Mouse (Mus musculus): ENCODE results near the gene Gper1. TPM values are rescaled to one million over a fixed set of nuclear protein-coding genes. Genes with fewer than 3 reads are reported as not detected.

The Gper1 gene
- polyA plus RNA-seq, 1 experiment from 2014 or later, result 7.2 TPM

DNA sequence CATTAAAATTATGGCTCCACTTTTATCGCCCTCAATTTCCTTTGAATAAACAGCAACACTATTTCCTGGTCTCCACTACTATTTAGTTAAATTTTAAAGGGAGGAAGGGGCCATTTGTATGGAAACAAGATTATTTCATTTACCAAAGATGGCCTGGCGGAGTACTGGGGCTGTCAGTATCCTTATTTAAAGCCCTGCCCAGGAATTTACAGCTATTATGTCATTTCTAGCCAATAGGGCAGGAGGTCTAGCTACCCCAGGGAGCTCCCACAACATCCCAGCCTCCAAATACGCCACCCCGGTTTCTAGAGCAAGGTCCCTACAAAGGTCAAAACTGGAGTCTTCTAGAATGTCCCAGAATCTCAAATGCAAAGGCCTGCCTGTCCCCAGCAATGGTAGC lies 9.4 kb upstream of the Gper1 start:
- no peaks in the 10 kb centered on the region for H3K36me3 ChIP-seq (ENCODE audit: insufficient read depth, low read length)
- 91% methylated on average over 4 of the region's 4 CpGs for WGBS
- H3K9ac ChIP-seq (replicated peaks; ENCODE audit: low read depth), result no peak overlapping the region
- H3K9me3 ChIP-seq (ENCODE audit: low read length), result no peaks in the 10 kb centered on the region
- H3K27ac ChIP-seq (ENCODE audit: low read length), result no peak overlapping the region
- H3K4me3 ChIP-seq (ENCODE audit: low read depth, low read length), result no peak overlapping the region
- no peaks in the 10 kb centered on the region for H3K27me3 ChIP-seq (replicated peaks; ENCODE audit: insufficient read depth, low read length)
- no peak overlapping the region for H3K4me2 ChIP-seq (replicated peaks; ENCODE audit: low read depth, low read length)
- TF ChIP-seq EP300 (IDR thresholded peaks at IDR 0.05) (no peak), CTCF (IDR thresholded peaks at IDR 0.05) (no peak)
- DNase-seq (ENCODE audit: low spot score) (no peak), ATAC-seq (no peak)
- peaks cover 1% of the 10 kb centered on the region; the same call in 1 of the 2 replicates for H3K4me1 ChIP-seq (ENCODE audit: insufficient read depth, low read depth, low read length)

DNA sequence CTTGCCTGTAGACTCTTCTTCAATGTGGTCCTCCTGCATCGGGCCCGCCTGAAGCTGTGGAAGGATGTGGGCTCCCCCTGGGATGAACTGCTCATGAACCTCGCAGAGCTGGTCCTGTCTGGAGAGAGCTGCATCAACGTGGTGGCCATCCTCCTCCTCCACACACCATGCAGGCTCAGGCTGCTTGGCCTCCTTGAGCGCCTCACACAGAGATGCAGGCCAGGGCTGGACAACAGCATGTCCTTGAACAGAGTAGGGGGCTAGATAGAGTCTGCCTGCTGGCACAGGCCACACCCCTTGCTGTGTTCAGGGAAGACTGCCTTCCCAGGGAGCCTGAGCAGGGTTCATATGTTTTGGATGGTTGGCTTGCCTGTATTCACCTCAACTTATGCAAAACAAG lies 8.0 kb upstream of the Gper1 start:
- no peaks in the 10 kb centered on the region for H3K36me3 ChIP-seq (ENCODE audit: insufficient read depth, low read length)
- H3K4me1 ChIP-seq (ENCODE audit: insufficient read depth, low read depth, low read length), result peaks cover 5% of the 10 kb centered on the region; the same call in 1 of the 2 replicates
- 84% methylated on average over 5 of the region's 5 CpGs for WGBS
- no peak overlapping the region for H3K4me2 ChIP-seq (replicated peaks; ENCODE audit: low read depth, low read length)
- DNase-seq (ENCODE audit: low spot score), result no peak
- no peak overlapping the region for H3K27ac ChIP-seq (ENCODE audit: low read length)
- H3K9ac ChIP-seq (replicated peaks; ENCODE audit: low read depth), result no peak overlapping the region
- TF ChIP-seq EP300 (IDR thresholded peaks at IDR 0.05), result no peak
- TF ChIP-seq CTCF (IDR thresholded peaks at IDR 0.05), result no peak
- H3K27me3 ChIP-seq (replicated peaks; ENCODE audit: insufficient read depth, low read length), result no peaks in the 10 kb centered on the region
- no peak overlapping the region for H3K4me3 ChIP-seq (ENCODE audit: low read depth, low read length)
- H3K9me3 ChIP-seq (ENCODE audit: low read length), result no peaks in the 10 kb centered on the region
- ATAC-seq, result no peak

DNA sequence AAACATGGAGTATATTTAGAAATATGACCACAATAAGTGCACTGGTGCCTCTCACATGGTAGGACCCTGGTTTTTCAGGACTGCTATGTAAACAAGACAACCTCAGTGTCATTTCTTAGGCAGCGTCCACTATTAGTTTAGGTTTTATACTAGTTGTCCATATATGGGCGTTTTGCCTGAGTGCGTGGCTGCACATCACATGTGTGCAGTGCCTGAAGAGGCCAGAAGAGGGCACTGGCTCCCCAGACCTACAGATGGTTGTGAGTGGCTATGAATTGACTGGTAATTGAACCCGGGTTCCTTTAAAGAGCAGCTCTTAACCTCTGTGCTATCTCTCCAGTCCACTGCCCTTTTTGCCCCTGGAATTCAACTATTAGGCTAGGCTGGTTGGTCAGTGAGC lies 6.0 kb upstream of the Gper1 start:
- no peaks in the 10 kb centered on the region for H3K9me3 ChIP-seq (ENCODE audit: low read length)
- no peak overlapping the region for H3K4me2 ChIP-seq (replicated peaks; ENCODE audit: low read depth, low read length)
- TF ChIP-seq CTCF (IDR thresholded peaks at IDR 0.05), result peak; percentile 59
- TF ChIP-seq EP300 (IDR thresholded peaks at IDR 0.05), result no peak
- DNase-seq (ENCODE audit: low spot score) (no peak), ATAC-seq (no peak)
- no peaks in the 10 kb centered on the region for H3K36me3 ChIP-seq (ENCODE audit: insufficient read depth, low read length)
- H3K27me3 ChIP-seq (replicated peaks; ENCODE audit: insufficient read depth, low read length), result no peaks in the 10 kb centered on the region
- H3K4me3 ChIP-seq (ENCODE audit: low read depth, low read length), result no peak overlapping the region
- H3K27ac ChIP-seq (ENCODE audit: low read length), result no peak overlapping the region
- H3K9ac ChIP-seq (replicated peaks; ENCODE audit: low read depth), result no peak overlapping the region
- 92% methylated on average over 4 of the region's 4 CpGs for WGBS
- peaks cover 5% of the 10 kb centered on the region; the same call in 1 of the 2 replicates for H3K4me1 ChIP-seq (ENCODE audit: insufficient read depth, low read depth, low read length)

DNA sequence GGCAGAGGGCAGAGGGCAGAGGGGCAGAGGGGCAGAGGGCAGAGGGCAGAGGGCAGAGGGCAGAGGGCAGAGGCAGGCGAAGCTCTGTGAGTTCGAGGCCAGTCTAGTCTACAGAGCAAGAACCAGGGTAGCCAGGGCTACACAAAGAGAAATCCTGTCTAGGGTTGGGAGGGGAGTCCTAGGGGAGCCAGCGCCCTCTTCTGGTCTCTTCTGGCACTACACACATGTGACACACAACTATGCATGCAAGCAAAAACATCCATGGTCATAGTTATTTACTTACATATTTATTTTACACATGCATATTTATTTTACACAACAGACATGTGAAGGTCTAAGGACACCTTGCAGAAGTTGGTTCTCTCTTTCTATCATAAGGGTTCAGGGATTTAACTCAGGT lies 5.5 kb upstream of the Gper1 start:
- Histone ChIP-seq H3K9ac (replicated peaks; ENCODE audit: low read depth) (no peak overlapping the region), H3K36me3 (ENCODE audit: insufficient read depth, low read length) (no peaks in the 10 kb centered on the region), H3K4me1 (ENCODE audit: insufficient read depth, low read depth, low read length) (peaks cover 5% of the 10 kb centered on the region; the same call in 1 of the 2 replicates), H3K27me3 (replicated peaks; ENCODE audit: insufficient read depth, low read length) (no peaks in the 10 kb centered on the region), H3K27ac (ENCODE audit: low read length) (no peak overlapping the region), H3K4me2 (replicated peaks; ENCODE audit: low read depth, low read length) (no peak overlapping the region), H3K4me3 (ENCODE audit: low read depth, low read length) (no peak overlapping the region), H3K9me3 (ENCODE audit: low read length) (no peaks in the 10 kb centered on the region)
- peak; percentile 45 for TF ChIP-seq CTCF (IDR thresholded peaks at IDR 0.05)
- no peak for TF ChIP-seq EP300 (IDR thresholded peaks at IDR 0.05)
- DNase-seq (ENCODE audit: low spot score) (no peak), ATAC-seq (no peak)
- WGBS, result 89% methylated on average over 3 of the region's 3 CpGs

DNA sequence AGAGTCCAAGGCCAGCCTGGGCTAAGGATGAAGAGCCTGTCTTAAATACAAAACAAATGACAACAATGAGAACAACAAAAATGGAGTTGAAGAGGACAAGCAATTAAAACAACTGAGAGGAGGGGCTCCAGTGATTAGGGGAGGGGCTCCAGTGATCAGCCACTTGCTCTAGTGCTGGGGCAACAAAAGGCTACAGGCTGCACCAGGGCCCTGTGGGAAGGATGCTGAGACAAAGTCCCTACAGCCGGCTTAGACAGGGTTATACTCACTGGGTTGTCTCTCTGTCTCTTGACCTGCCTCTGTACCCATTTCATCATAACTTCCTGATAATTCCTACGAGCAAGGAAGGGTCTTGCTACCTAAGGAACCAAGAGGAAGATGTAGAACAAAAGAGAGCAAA lies 4.8 kb upstream of the Gper1 start:
- Histone ChIP-seq H3K9ac (replicated peaks; ENCODE audit: low read depth) (no peak overlapping the region), H3K4me2 (replicated peaks; ENCODE audit: low read depth, low read length) (no peak overlapping the region), H3K27me3 (replicated peaks; ENCODE audit: insufficient read depth, low read length) (no peaks in the 10 kb centered on the region), H3K36me3 (ENCODE audit: insufficient read depth, low read length) (no peaks in the 10 kb centered on the region), H3K9me3 (ENCODE audit: low read length) (no peaks in the 10 kb centered on the region), H3K4me3 (ENCODE audit: low read depth, low read length) (no peak overlapping the region), H3K27ac (ENCODE audit: low read length) (no peak overlapping the region), H3K4me1 (ENCODE audit: insufficient read depth, low read depth, low read length) (peaks cover 5% of the 10 kb centered on the region; the same call in 1 of the 2 replicates)
- DNase-seq (ENCODE audit: low spot score) (no peak), ATAC-seq (no peak)
- TF ChIP-seq EP300 (IDR thresholded peaks at IDR 0.05), result no peak
- TF ChIP-seq CTCF (IDR thresholded peaks at IDR 0.05), result no peak
- WGBS, result 44% methylated on average over 2 of the region's 2 CpGs

DNA sequence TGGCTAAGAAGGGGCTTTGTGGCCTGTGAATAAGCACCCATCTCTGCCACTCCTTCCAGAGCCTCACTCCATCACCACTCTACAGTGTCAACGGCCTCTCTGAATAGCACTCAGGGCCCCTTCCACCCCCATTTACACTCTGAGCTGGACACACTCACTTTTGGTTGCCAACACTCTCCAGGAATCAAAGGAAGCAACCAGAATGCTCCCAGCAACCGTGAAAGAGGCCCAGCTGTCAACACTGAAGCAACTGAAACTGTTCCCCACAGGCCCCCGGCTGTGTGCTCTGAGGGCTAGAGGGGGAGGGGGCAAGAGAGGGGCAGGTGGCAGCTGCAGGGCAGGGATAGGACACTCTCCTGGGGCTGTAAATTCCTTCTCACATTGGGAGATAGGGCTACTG lies 4.3 kb upstream of the Gper1 start:
- Histone ChIP-seq H3K27me3 (replicated peaks; ENCODE audit: insufficient read depth, low read length) (no peaks in the 10 kb centered on the region), H3K4me1 (ENCODE audit: insufficient read depth, low read depth, low read length) (peaks cover 5% of the 10 kb centered on the region; the same call in 1 of the 2 replicates), H3K4me3 (ENCODE audit: low read depth, low read length) (no peak overlapping the region), H3K4me2 (replicated peaks; ENCODE audit: low read depth, low read length) (no peak overlapping the region), H3K9me3 (ENCODE audit: low read length) (no peaks in the 10 kb centered on the region), H3K27ac (ENCODE audit: low read length) (no peak overlapping the region), H3K36me3 (ENCODE audit: insufficient read depth, low read length) (no peaks in the 10 kb centered on the region), H3K9ac (replicated peaks; ENCODE audit: low read depth) (no peak overlapping the region)
- ATAC-seq (peak; percentile 30), DNase-seq (ENCODE audit: low spot score) (peak; percentile 25)
- WGBS, result 12% methylated on average over 3 of the region's 3 CpGs
- no peak for TF ChIP-seq EP300 (IDR thresholded peaks at IDR 0.05)
- TF ChIP-seq CTCF (IDR thresholded peaks at IDR 0.05), result no peak

DNA sequence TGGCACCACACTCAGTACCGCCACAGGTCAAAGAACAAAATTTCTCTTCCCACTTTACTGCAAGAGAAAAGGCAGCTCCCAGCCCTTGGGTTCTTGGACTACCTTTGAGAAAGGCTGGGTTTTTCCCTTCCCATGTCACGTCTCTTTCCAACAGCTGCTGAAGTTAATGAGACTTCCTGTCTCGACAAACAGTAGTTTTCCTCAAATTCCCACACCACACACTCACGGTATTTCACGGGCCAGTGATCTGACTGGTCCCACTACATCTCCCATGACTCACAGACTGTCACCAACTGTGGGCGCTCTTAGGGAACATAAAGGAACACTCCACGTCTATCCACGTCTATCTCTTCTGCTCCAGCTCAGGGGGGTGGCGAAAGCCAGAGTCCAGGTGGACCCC lies 2.2 kb downstream of the Gper1 start:
- Histone ChIP-seq H3K4me1 (ENCODE audit: insufficient read depth, low read depth, low read length) (no peaks in the 10 kb centered on the region; the same call in 1 of the 2 replicates), H3K9ac (replicated peaks; ENCODE audit: low read depth) (no peak overlapping the region), H3K4me3 (ENCODE audit: low read depth, low read length) (no peak overlapping the region), H3K4me2 (replicated peaks; ENCODE audit: low read depth, low read length) (no peak overlapping the region), H3K27me3 (replicated peaks; ENCODE audit: insufficient read depth, low read length) (no peaks in the 10 kb centered on the region), H3K27ac (ENCODE audit: low read length) (no peak overlapping the region), H3K9me3 (ENCODE audit: low read length) (no peaks in the 10 kb centered on the region), H3K36me3 (ENCODE audit: insufficient read depth, low read length) (no peaks in the 10 kb centered on the region)
- WGBS, result 64% methylated on average over 9 of the region's 9 CpGs
- DNase-seq (ENCODE audit: low spot score), result no peak
- no peak for ATAC-seq
- TF ChIP-seq CTCF (IDR thresholded peaks at IDR 0.05), result no peak
- no peak for TF ChIP-seq EP300 (IDR thresholded peaks at IDR 0.05)
